Mouse (Mus musculus): ENCODE measurements around the gene Slc35f6. TPM values are rescaled to one million over a fixed set of nuclear protein-coding genes. Genes with fewer than 3 reads are reported as not detected.

The Slc35f6 gene
- 10 to 100 TPM; 37.4 to 40.7 (median 38.7) TPM for total RNA-seq (2022)

- DNase-seq (ENCODE audit: low spot score in 2 of 2), result peak; percentile 91 to 93
Measured at GRCm38 (mm10) chr5:30647815-30648560, at the start of gene Slc35f6. Gene Slc35f6 (plus strand): TSS chr5:30647933.

- no peak for DNase-seq (ENCODE audit: low spot score in 2 of 2)
Measured at GRCm38 (mm10) chr5:30601397-30601796, 46.3 kb upstream of the Slc35f6 start.

DNA sequence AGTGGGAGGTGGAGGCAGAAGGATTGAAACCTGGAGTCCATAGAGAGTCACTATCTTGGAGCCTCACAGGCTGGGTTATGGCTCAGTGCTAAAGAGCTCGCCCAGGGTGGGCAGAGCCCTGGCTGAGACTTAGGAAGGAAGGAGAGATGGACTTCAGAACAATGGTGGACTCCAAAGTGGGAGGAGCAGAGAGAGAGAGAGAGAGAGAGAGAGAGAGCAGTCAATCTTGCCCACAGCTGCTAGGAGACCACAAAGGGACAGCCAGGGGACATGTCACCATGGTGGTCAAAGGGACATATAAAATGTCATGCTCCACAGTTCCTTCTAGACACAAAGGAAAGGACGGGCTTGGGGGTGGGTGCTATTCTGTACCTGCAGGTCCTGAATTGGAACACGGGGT is 44.5 kb upstream of the Slc35f6 start:
- no peak for DNase-seq (ENCODE audit: low spot score in 2 of 2)

DNA sequence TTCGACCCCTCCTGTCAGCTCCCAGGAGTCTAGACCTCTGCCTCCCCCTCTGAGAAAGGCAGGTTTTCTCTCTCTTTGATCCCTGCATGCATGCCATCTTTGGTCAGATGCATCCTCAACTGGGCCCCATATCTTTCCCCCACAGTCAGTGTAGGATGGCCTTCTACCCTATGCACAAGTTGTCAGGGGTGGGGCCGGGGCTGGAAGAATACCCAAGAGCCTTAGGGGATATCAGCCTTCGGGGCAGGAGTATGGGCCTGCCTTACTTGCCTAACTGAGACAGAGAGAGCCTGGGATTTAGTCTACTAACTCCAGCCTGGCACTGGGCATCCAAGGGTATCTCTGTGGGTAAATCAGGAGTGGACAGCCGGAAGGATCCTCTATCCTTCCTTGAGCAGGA is 43.8 kb upstream of the Slc35f6 start:
- DNase-seq (ENCODE audit: low spot score in 2 of 2), result no peak

- DNase-seq (ENCODE audit: low spot score in 2 of 2), result no peak
Measured at GRCm38 (mm10) chr5:30604769-30605188, 43.0 kb upstream of the Slc35f6 start.

DNA sequence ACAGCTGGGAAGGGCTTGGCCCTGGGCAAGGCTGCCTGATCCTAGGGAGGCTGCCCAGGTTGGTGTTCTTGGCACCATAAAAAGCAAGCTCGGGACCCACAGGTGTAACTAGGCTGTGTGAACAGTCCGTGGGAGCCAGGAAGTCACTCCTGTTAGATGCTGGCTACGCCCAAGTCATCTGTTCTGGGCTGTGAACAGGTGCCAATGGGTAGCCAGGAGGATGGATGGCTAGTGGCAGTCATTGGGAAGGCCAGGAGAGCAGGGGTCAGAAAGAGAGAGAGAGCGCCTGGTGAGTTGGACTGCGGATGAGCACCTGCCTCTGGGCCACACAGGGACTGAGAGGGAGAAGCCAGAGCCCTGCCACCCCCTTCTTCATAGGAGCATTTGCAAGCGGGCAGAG is 42.1 kb upstream of the Slc35f6 start:
- no peak for DNase-seq (ENCODE audit: low spot score in 2 of 2)

GRCm38 (mm10) chr5:30606424-30607073 is 41.2 kb upstream of the Slc35f6 start:
- peak; percentile 77 to 79 for DNase-seq (ENCODE audit: low spot score in 2 of 2)

DNA sequence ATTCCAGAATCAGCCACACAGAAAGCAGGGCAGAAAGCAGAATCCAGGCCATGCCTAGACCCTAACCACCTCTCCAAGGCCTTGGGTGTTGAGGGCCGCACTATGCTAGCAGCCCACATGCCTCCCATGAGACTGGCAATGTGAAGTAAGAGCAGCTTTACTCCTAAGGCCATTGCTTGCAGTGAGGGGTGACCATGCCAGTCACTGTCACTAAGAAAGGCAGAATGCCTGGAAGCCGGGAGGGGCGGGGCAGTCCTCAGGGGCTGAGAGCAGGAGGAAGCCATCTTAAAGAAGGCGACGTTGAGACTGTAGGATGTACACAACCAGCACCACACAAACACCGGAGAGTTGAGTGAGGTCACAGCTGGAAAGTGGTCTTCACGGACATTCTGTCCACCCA is 38.6 kb upstream of the Slc35f6 start:
- DNase-seq (ENCODE audit: low spot score in 2 of 2), result no peak

DNA sequence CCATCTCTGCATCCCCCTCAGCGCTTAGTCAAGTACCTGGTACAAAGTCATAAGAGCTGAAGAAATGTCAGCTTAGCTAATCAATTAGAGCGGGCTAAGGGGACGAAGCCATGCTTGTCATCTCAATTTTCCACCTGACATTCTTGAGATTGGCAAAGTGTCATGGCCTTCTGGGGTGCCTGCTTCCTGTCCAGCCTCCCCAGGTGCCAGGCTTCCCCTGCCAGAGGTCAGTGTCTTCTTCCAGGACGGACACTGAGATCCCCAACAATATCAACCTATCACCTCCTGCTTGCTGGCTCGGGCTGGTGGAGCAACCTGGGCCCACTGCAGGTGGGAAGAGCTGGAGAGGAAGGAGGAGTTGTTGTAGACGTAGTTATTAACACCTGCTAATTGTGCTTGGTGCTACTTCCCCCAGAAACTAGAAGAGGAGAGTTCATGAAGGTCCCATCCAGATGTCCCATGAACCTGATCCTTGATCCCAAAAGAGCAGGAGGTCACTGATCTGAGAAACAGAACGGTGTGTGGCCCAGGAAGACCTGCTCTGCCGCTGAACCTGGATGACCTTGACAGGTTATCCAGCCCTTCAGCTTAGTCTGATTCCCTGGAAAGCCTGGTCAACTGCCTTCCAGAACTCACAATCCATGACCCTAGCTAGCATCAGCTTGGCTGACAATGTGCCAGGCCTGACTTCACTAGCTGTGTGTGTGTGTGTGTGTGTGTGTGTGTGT is 37.7 kb upstream of the Slc35f6 start:
- DNase-seq (ENCODE audit: low spot score in 2 of 2), result no peak

GRCm38 (mm10) chr5:30611091-30611490 is 36.6 kb upstream of the Slc35f6 start:
- no peak for DNase-seq (ENCODE audit: low spot score in 2 of 2)

DNA sequence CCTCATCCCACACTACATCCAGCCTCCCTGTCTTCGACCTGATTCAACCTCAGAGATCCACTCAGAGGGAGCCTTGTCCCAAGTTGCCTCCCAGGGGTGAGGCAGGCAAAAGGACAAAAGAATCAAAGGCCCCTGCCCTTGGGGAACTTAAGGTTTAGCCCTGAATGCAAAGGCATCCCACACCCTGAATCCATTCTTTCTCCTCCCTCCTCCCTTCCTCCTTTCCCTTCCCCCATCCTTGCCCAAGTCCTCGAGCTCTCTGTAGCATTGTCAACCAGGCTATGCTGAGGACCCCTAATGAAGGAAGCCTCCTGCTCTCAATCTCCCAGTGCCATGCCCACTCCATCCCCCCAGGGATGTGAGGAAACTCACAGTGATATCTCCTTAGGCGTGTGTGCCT is 36.0 kb upstream of the Slc35f6 start:
- no peak for DNase-seq (ENCODE audit: low spot score in 2 of 2)

- no peak for DNase-seq (ENCODE audit: low spot score in 2 of 2)
Measured at GRCm38 (mm10) chr5:30612575-30612974, 35.2 kb upstream of the Slc35f6 start.

- DNase-seq (ENCODE audit: low spot score in 2 of 2), result no peak
Measured at GRCm38 (mm10) chr5:30613242-30613641, 34.5 kb upstream of the Slc35f6 start.

- no peak for DNase-seq (ENCODE audit: low spot score in 2 of 2)
Measured at GRCm38 (mm10) chr5:30614221-30614620, 33.5 kb upstream of the Slc35f6 start.

GRCm38 (mm10) chr5:30615416-30615815 is 32.3 kb upstream of the Slc35f6 start:
- DNase-seq (ENCODE audit: low spot score in 2 of 2), result no peak

DNA sequence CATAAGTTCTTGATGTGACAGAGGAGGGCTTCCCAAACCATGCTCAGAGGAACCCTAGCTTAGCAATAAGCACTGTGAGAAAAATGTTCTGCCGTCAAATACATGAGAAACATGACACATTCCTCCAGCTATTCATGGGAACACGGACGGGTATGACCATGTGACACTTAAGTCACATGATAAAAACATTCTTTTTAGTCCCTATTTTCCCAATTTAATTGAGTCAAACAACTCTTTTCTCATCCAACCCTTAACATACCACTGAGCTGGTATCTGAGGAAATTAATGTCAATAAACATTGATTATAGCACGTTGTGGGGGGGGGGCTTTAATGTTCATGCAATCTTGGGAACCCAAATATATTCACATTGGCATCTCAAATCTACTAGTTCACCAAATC is 31.9 kb upstream of the Slc35f6 start:
- DNase-seq (ENCODE audit: low spot score in 2 of 2), result no peak

- DNase-seq (ENCODE audit: low spot score in 2 of 2), result no peak
Measured at GRCm38 (mm10) chr5:30616644-30617043, 31.1 kb upstream of the Slc35f6 start.

DNA sequence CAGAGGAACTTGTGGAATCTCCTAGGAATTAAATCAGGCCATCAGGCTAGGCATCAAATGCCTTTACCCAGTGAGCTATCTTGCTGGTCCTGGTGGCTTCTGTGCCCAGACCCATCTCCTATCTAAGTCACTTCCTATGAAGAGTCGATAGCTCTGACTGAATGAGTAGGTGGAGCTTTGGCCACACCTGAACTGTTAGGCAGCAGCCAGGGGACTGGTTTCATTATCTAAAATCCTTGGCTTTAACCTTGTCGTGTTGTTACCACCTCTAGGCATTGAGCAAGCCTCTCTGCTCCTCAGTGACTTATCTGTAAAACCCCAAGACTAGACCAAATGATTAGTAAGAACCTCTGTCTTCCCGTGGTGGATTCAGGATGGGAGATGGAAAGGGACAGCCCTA is 30.4 kb upstream of the Slc35f6 start:
- DNase-seq (ENCODE audit: low spot score in 2 of 2), result no peak

GRCm38 (mm10) chr5:30617851-30618250 is 29.9 kb upstream of the Slc35f6 start:
- no peak for DNase-seq (ENCODE audit: low spot score in 2 of 2)

GRCm38 (mm10) chr5:30618376-30619003 is 29.2 kb upstream of the Slc35f6 start:
- no peak for DNase-seq (ENCODE audit: low spot score in 2 of 2)

- no peak for DNase-seq (ENCODE audit: low spot score in 2 of 2)
Measured at GRCm38 (mm10) chr5:30619211-30619610, 28.5 kb upstream of the Slc35f6 start.

DNA sequence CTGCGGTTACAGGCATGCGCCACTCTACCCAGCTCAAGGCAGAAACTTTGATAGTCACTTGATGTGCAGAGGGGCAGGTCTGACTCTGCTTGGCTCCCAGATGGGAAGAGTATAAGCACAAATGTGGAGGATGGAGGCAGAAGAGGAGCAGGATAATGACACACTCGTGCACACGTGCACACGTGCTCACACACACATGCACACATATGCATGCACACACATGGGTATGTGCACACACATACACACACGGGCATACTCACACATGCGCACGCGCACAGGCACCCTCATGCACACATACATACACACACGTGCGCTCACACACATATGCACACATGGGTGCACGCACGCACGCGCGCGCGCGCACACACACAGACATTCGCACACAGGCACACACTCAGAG is 27.2 kb upstream of the Slc35f6 start:
- DNase-seq (ENCODE audit: low spot score in 2 of 2), result no peak

Measured in layer of hippocampus, adult 8-10 months (tissue).